Mouse (Mus musculus) liver, postnatal 0 days (tissue): ENCODE results near the gene Atp8a2. TPM values are rescaled to one million over a fixed set of nuclear protein-coding genes. Genes with fewer than 3 reads are reported as not detected.

ENCODE experiments used
- ATAC-seq: fragments of 200-750 bp; cut with Nextera tagmentation; 2 replicates; pipeline ENCODE4 v1.8.0; 2017; ENCODE audit warnings: mild to moderate bottlenecking, moderate library complexity
- DNase-seq: peaks from one replicate; pipeline ENCODE4 v3.0.0-alpha.2; 2016
- H3K27ac ChIP-seq: fragments of 300-500 bp; sonication (generic); 2 replicates; pipeline ENCODE4 v1.5.1; 2014; ENCODE audit warnings: antibody characterized with exemption, moderate library complexity, mild to moderate bottlenecking, low read depth
- H3K27me3 ChIP-seq: fragments of 300-500 bp; sonication (generic); 2 replicates; pipeline ENCODE4 v1.6.1; 2014; ENCODE audit warnings: low read length, control low read depth, mixed read lengths; ENCODE audit not compliant: insufficient read depth
- H3K36me3 ChIP-seq: fragments of 300-500 bp; sonication (generic); replicated peaks from 2 replicates; pipeline ENCODE4 v1.6.1; 2014; ENCODE audit warnings: mild to moderate bottlenecking, control low read depth, low read length, moderate library complexity, mixed read lengths; ENCODE audit not compliant: insufficient read depth
- H3K4me1 ChIP-seq: fragments of 300-500 bp; sonication (generic); 2 replicates; pipeline ENCODE4 v1.6.1; 2014; ENCODE audit warnings: antibody characterized with exemption, mild to moderate bottlenecking, control low read depth; ENCODE audit not compliant: insufficient read depth
- H3K4me2 ChIP-seq: fragments of 300-500 bp; sonication (generic); 2 replicates; pipeline ENCODE4 v1.6.1; 2014; ENCODE audit warnings: low read depth, mild to moderate bottlenecking, low read length, moderate library complexity, mixed read lengths
- H3K4me3 ChIP-seq: fragments of 300-500 bp; sonication (generic); 2 replicates; pipeline ENCODE4 v1.5.1; 2014; ENCODE audit warnings: low read depth, low read length
- H3K9ac ChIP-seq: fragments of 300-500 bp; sonication (generic); replicated peaks from 2 replicates; pipeline ENCODE4 v1.6.1; 2014; ENCODE audit warnings: mild to moderate bottlenecking, moderate library complexity
- H3K9me3 ChIP-seq: fragments of 300-500 bp; sonication (generic); 2 replicates; pipeline ENCODE4 v1.6.1; 2016; ENCODE audit warnings: mild to moderate bottlenecking, control low read depth, low read length, mixed read lengths
- CTCF ChIP-seq: sonication (generic); IDR thresholded peaks from 2 replicates; pipeline ENCODE4 v1.5.1; 2016; ENCODE audit warnings: antibody characterized with exemption, low read depth
- EP300 ChIP-seq: IDR thresholded peaks from 2 replicates; pipeline ENCODE4 v1.6.1; 2016; ENCODE audit warnings: antibody characterized with exemption, low read depth, mild to moderate bottlenecking
- WGBS: fragments of 180-500 bp; shearing (Covaris S2); extraction: QIAGEN DNeasy Blood & Tissue Kit; methylation state at CpG from one replicate; pipeline ENCODE4 v1.1.7; 2014; ENCODE audit not compliant: insufficient replicate concordance; 5-methylcytosine and 5-hydroxymethylcytosine counted together
- polyA plus RNA-seq: library from polyadenylated mRNA; unstranded; fragments of >200 nt; fragmentation: Nextera tagmentation; extraction: Ambion mirVana; gene quantifications from 2 replicates; pipeline ENCODE4 v1.2.1, GENCODE M21; 2015

Atp8a2 gene
- polyA plus RNA-seq, 1 experiment from 2014 or later, result 7.5 TPM

- TF ChIP-seq CTCF (no peak), EP300 (no peak)
- DNase-seq (no peak), ATAC-seq (no peak)
- Histone ChIP-seq H3K27me3 (no peaks in the 10 kb centered on the region), H3K4me1 (no peaks in the 10 kb centered on the region), H3K4me2 (no peak overlapping the region), H3K27ac (no peak overlapping the region), H3K9me3 (no peaks in the 10 kb centered on the region), H3K9ac (no peak overlapping the region), H3K4me3 (no peak overlapping the region), H3K36me3 (no peaks in the 10 kb centered on the region)
- 79% methylated on average over 7 of the region's 7 CpGs for WGBS
Measured at GRCm38 (mm10) chr14:59867749-59868148, 329.2 kb downstream of the Atp8a2 start.

DNA sequence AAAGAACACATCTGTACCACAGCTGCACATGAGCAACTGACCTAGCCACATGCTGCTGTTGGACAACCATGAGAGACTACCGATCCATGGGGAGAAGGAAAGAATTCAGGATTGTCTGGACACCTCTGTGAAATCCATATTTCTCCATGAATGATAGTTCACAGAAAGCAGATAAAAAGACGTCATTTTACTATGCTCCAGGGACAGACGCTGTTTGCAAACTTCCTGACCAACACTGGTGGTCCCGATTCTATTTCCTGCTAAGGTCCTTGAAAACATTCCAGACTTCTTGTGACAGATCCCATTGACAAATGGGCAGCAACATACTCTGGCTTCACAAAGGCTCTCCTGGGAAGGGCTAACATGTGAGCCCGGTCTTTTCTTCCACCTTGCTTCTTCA lies 331.0 kb downstream of the Atp8a2 start:
- ATAC-seq (no peak), DNase-seq (no peak)
- Histone ChIP-seq H3K4me1 (no peaks in the 10 kb centered on the region), H3K4me3 (no peak overlapping the region), H3K9me3 (no peaks in the 10 kb centered on the region), H3K27ac (no peak overlapping the region), H3K9ac (no peak overlapping the region), H3K27me3 (no peaks in the 10 kb centered on the region), H3K36me3 (no peaks in the 10 kb centered on the region), H3K4me2 (no peak overlapping the region)
- WGBS, result 59% methylated on average over 5 of the region's 5 CpGs
- no peak for TF ChIP-seq CTCF
- TF ChIP-seq EP300, result no peak

- H3K4me2 ChIP-seq, result no peak overlapping the region
- no peak for TF ChIP-seq CTCF
- no peak for TF ChIP-seq EP300
- no peaks in the 10 kb centered on the region for H3K9me3 ChIP-seq
- H3K4me1 ChIP-seq, result no peaks in the 10 kb centered on the region
- DNase-seq (no peak), ATAC-seq (no peak)
- no peaks in the 10 kb centered on the region for H3K27me3 ChIP-seq
- H3K36me3 ChIP-seq, result no peaks in the 10 kb centered on the region
- no peak overlapping the region for H3K4me3 ChIP-seq
- 73% methylated on average over 4 of the region's 4 CpGs for WGBS
- H3K27ac ChIP-seq, result no peak overlapping the region
- H3K9ac ChIP-seq, result no peak overlapping the region
Measured at GRCm38 (mm10) chr14:59862351-59862750, 334.6 kb downstream of the Atp8a2 start.

DNA sequence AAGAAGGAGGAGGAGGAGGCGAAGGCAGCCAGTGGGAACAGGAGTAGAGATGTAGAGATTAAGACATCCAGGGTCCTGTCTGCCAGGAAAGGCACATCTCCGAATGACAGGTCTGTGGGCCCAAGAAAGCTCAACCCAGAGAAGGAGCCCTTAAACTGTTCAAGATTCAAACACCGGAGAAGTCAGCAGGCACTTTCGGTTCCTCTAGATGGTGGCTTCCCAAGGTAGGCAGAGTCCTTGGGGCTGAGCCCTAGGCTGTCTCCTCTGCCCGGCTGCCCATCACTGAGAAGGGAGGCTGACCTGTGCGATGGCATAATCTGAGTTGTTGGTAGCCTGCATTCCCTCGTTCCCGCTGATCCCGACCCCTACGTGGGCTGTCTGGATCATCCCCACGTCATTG lies 337.1 kb downstream of the Atp8a2 start:
- H3K4me1 ChIP-seq, result no peaks in the 10 kb centered on the region
- no peak overlapping the region for H3K4me3 ChIP-seq
- ATAC-seq (no peak), DNase-seq (no peak)
- no peak overlapping the region for H3K9ac ChIP-seq
- no peak overlapping the region for H3K27ac ChIP-seq
- H3K9me3 ChIP-seq, result no peaks in the 10 kb centered on the region
- H3K36me3 ChIP-seq, result no peaks in the 10 kb centered on the region
- H3K4me2 ChIP-seq, result no peak overlapping the region
- WGBS, result 89% methylated on average over 11 of the region's 11 CpGs
- H3K27me3 ChIP-seq, result no peaks in the 10 kb centered on the region
- TF ChIP-seq EP300 (no peak), CTCF (no peak)

- DNase-seq, result no peak
- Histone ChIP-seq H3K9me3 (no peaks in the 10 kb centered on the region), H3K4me1 (no peaks in the 10 kb centered on the region), H3K4me2 (no peak overlapping the region), H3K27me3 (no peaks in the 10 kb centered on the region), H3K9ac (no peak overlapping the region), H3K27ac (no peak overlapping the region), H3K4me3 (no peak overlapping the region), H3K36me3 (no peaks in the 10 kb centered on the region)
- WGBS, result 69% methylated on average over 6 of the region's 6 CpGs
- no peak for ATAC-seq
- TF ChIP-seq EP300, result no peak
- no peak for TF ChIP-seq CTCF
Measured at GRCm38 (mm10) chr14:59858501-59859225, 338.3 kb downstream of the Atp8a2 start.

DNA sequence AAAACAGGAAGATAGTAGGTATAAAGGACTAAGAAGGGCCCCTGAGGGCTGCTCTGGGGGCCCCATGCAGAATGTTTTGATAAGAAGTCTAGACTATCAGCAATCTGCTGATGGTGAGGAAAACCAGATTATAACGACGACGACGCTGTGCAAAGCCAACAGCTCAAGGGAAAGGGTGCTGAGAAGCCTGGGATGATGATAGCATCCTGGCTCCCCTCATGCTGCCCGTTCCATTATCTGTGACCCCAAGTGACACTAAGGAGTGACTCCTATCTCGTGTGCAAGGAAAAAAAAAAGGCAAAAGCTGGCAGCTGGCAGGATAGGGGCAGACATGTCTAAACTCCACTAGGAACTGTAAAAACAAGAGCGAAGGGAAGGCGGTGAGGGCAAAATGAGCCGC lies 343.8 kb downstream of the Atp8a2 start:
- TF ChIP-seq CTCF, result no peak
- TF ChIP-seq EP300, result no peak

More for the DNA sequence above, 343.8 kb downstream of the Atp8a2 start:
- Histone ChIP-seq H3K27ac (no peak overlapping the region), H3K9me3 (no peaks in the 10 kb centered on the region), H3K9ac (no peak overlapping the region), H3K4me2 (no peak overlapping the region), H3K27me3 (no peaks in the 10 kb centered on the region), H3K4me3 (no peak overlapping the region), H3K4me1 (no peaks in the 10 kb centered on the region), H3K36me3 (no peaks in the 10 kb centered on the region)
- WGBS, result 56% methylated on average over 9 of the region's 9 CpGs
- ATAC-seq, result no peak
- DNase-seq, result no peak
